Mouse (Mus musculus) left cerebral cortex, adult 9 months (tissue): ENCODE data around the gene Mgat4d.
"Not testable (repeated sequence)": the region's sequence is repeated elsewhere in the genome, so short reads cannot be mapped to it uniquely, and the experiment has no call there.

Experiments used
- DNase-seq, 2 experiments: peaks; one replicate each; pipeline ENCODE4 v3.0.0; 2022; ENCODE audit warnings: low spot score in 2 of 2

Mgat4d gene

GRCm38 (mm10) chr8:83348263-83348662, at the start of gene Mgat4d:
Mgat4d (plus strand) TSS chr8:83348471.
- DNase-seq, result no peak

- no peak for DNase-seq
Measured at GRCm38 (mm10) chr8:83300135-83300534, 48.1 kb upstream of the Mgat4d start.

DNA sequence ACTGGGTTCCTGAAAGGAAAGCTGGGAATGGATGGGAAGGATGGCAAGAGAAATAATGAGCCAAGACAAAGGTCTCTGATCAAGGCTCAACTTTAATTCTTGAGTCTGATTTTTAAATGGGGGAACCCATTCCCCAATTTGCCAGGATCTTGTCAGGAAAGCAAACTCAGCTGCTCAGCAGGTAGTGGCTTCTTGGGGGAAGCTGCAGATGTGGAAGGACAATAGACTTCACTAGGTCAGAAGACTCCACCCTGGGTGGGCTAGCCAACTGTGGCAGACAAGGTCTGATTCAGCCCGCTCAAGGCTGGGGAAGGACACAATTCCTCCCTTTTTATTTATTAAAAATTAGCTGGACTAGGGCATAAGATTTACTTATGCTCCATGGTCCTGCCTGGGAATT, 43.3 kb upstream of the Mgat4d start:
- no peak for DNase-seq

DNA sequence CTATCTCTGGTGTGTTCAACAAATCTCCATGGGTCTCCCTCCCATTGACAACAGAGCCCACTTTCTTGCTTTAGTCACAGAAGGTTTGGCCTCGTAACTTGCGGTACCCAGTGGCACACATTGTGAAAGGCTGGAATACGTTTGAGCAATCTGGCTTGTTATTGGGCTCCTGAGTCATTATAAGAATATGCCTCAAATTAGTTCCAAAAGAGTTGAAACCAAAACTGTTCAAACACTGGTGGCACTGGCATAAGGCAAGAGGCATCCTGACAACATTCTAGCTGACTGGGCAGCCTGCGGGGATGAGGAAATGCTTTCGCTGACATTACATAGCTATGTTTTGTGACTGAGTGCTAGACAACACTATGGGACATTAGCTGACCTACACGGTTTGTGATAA, 38.4 kb upstream of the Mgat4d start:
- no peak for DNase-seq

DNA sequence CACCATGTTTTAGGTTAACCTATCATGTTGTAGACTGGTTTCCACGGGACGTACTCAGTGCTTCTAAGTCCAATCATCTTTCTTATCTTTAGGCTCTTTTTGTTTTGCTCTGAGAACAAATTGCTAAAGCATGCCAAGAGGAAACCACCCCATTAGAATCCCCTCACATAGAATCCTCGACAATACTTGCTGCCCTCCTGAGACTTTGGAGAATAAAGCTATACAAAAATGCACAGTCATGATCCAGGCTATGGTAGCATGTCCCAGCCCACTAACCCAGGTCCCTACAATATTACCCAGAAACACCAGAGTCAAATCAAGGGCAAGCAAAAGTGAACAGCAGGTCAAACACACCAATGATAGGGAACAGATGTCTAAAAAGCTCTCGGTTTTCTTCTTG, 33.2 kb upstream of the Mgat4d start:
- DNase-seq, result not testable (repeated sequence)

GRCm38 (mm10) chr8:83315691-83316090, 32.6 kb upstream of the Mgat4d start:
- DNase-seq, result no peak

GRCm38 (mm10) chr8:83320543-83320942, 27.7 kb upstream of the Mgat4d start:
- no peak for DNase-seq

GRCm38 (mm10) chr8:83322374-83322773, 25.9 kb upstream of the Mgat4d start:
- no peak for DNase-seq

DNA sequence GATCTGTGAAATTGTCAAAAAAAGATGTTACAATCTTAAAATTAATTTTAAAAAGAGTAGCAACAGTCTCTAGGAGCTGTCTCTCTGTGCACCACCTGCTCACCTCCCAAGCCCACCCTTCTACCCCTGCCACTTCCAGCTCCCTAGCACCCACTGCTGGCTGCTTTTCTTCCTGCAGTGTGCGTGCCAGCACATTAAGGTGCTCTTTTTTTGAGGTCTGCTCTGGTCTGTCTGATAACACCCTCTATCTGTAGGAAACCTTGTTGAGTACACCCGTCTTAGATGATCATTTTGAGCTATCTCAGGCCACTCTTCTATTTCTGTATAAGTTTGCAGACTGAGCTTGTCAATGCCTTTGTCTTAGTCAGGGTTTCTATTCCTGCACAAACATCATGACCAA, 25.2 kb upstream of the Mgat4d start:
- DNase-seq, result no peak

DNA sequence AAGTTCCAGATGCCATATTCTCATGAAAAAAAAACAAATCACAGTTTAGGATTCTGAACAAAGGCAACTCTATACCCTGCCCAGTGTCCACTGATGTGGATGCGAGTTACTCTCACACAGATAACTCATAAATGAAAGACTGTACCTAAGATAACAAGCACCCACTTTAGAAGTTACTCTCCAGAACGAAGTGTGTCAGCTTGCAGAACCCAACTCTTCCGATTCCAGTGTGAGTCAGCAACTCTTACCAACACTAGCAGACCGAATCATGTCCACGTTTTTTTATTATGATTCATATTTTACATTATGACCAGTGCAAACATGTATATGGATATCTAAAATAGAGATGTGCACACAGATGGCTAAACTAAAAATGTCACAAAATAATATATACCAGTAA, 20.4 kb upstream of the Mgat4d start:
- no peak for DNase-seq

DNA sequence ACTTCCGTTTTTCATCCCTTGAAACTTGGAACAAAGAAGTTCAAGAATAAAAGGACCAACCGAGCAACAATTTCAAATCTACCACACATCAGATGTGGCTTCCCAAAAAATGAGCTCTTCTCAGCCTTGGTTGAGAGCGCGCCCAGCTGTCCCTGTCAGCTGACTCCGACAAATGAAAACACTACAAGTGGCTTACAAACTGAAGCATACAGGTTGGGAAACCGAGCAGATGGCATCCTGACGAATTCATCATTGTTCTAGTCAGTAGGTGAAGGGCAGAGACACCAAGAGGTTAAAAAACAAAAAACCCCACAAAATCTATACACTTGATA, 16.7 kb upstream of the Mgat4d start:
- peak in 1 of 2 experiments; percentile 15 for DNase-seq

DNA sequence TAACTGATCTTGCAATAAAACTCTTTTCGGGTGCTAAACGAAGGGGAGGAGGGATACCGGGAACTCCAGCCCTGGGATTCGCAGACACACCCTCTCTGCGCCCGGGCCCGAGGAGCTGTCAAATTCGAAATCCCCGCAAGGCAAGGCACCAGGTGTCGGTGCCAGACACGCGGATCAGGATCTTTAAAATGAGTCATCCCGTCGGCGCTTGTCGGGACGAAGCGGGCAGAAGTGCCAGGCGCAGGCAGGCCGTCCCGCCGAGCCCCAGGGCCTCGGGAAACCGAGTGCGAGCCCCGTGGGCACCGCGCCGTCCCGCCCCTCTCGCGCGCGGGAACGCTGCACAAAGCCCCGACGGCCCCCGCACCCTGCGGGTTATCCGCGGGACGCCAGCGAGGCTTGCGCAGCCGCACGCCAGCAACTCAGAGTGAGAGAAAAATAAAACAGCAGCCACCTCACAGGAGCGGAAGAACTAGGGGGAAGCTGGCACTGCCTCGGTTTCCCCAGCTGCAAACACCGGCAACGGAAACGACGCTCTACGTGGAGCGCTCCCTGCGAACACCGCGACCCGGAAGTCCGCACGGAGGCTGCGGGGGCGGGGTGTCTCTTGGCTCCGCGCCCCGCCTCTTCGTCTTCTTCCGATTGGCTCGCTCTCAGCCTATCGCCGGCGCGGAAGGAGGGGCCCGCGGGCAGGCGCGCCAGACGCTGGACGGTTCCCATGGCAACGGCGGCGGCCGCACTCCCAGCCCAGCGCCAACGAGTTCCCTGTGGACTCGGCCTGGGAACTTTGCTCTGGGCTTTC, 16.2 kb upstream of the Mgat4d start, which contains the start of gene Elmod2:
TSS of gene Elmod2 (minus strand) at position 588 of the 799 bp plus-strand sequence.
- peak; percentile 87 to 94 for DNase-seq

GRCm38 (mm10) chr8:83332864-83333263, 15.4 kb upstream of the Mgat4d start:
- DNase-seq, result no peak

DNA sequence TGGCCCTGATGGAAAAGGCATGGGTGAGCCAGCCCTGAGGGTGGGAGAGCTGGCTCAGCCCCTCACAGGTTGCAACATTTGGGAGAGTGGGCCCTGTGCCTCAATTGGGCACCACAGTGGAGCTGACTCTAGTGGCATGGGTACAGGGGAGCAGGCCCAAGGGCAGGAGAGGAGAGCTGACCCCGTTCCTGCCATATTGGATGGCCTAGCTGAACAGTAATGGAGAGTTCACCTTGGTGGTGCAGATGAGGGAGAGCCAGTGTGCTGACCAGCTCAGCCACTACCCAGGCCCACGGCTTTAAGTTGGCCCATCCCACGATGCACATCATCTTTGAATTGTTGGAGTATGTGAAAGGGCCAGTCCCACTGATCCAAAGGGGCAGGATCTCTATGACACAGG, 6.2 kb upstream of the Mgat4d start:
- no peak for DNase-seq

- no peak for DNase-seq
Measured at GRCm38 (mm10) chr8:83342693-83343092, 5.6 kb upstream of the Mgat4d start.

DNA sequence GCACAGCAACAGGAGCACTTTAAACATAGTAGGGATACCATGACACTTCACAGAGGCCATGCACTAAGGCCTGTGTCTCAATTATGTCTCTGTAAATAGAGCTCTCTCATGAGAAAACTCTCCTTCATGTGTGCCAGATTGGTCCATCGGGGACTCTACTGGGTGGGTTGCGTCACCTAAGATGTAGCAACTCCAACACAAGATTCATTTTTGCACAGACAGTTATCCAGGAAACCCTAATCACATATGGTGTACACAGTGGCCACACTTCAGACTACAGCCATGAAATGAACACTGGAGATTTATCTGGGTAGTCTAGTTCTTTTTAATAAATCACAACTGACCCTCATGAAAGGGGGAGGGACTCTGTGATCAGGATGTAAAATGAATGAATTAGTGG, 3.0 kb downstream of the Mgat4d start:
- no peak for DNase-seq

DNA sequence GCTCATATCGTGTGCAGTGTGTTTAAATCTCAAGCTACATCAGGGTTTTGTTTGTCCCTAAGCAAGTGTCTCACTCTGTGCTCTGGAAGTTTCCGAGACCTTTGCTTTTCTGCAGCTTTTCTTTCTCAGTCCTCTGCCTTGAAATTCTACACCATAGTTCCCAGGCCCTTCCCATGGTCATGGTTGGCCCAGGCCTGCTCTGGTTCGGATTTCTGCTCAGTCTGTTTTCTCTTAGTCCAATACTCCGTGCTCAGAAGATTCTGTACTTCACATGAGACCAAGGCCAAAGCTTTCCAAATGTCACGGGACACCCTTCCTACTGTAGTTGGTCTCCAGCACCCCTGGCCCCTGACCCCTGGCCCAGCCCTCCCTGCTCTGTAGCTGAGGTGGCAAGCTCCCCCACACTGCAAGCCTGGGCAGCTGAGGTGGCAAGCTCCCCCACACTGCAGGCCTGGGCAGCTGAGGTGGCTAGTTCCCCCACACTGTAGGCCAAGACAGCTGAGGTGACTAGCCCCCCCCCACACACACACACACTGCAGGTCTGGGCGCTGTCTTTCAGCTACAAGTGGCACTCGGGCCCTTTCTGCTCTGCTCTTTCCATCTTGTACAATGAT, 15.0 kb downstream of the Mgat4d start:
- DNase-seq, result no peak

GRCm38 (mm10) chr8:83377231-83377630, 29.0 kb downstream of the Mgat4d start:
- DNase-seq, result no peak

DNA sequence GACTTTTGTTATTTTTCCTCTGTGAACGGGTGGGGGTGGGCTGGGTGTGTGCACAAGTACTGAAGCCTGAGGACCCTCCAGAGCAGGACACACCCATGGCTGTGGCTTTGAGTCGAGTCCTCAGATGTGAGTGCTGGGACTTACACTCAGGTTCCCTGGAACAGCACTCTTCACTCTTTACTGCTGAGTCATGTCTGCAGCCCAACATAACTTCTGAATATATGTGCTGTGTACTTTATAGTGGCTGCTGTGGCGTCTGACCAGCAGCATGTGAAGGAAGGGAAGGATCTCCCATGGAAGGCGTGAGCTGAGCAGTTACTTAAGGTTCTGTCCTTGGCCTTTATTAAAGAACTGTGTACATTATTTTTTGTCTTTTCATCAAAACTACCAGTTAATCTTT, 31.9 kb downstream of the Mgat4d start:
- no peak for DNase-seq

DNA sequence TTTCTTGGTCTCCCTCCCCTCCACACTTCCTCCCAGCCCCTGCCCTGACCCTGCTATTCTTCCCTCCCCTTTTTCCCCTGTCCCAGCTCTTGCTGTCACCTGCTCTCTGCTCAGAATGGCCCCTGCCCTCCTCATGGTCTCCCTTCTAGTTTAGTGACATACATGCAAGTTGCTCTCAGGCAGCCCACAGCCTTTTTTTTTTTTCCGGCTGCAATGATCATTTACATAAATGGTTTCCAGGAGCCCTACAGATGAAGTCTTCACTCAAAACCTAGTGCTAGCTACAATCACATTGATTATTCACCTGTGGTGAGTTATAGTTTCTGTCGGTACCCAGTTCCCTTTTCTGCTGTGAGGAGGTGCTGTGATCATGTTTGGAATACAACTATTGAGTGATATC, 32.7 kb downstream of the Mgat4d start:
- DNase-seq, result no peak

GRCm38 (mm10) chr8:83382850-83383249, 34.6 kb downstream of the Mgat4d start:
- no peak for DNase-seq

DNA sequence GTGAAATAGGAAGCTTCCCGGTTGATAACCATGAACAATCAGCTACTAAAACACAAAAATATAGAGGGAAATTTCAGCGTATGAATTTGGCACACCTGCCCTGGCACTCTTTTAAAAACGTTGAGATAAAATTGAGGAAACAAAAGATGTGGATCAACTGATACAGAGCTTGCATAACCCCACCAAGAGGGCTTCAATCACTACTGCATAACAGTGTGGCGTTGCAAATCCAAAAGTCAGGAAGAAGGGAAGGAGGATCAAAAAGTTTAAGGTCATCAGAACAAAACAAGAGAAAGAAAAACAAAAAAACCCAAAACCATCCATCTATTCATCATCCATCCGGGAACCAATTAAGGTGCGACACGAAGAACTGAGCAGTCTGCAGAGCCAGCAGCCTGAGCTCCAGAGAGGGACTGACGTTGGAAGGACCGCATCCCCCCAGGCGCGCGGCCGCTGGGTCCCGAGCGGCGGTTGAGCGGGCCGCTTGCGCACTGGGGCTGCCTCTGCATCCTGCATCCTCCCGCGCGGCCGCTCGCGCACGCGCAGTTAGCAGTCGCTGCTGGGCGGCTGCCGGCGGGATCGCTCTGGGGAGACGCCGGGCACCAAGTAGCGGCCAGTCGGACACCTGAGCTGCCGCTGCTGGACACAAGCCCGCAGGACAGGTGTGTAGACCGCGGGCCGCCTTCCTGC, 41.2 kb downstream of the Mgat4d start, which contains the start of gene Clgn:
TSS of gene Clgn (plus strand) at position 552 of the 690 bp plus-strand sequence.
- DNase-seq, result peak; percentile 14 to 65
